Mouse (Mus musculus) heart, embryonic 14.5 days (tissue): ENCODE results near the gene Tceal7. TPM values are rescaled to one million over a fixed set of nuclear protein-coding genes. Genes with fewer than 3 reads are reported as not detected.

ENCODE experiments used
- ATAC-seq: fragments of 200-750 bp; cut with Nextera tagmentation; 2 replicates; pipeline ENCODE4 v1.8.0; 2017; ENCODE audit warnings: low read depth, moderate TSS enrichment; ENCODE audit not compliant: insufficient number of reproducible peaks, insufficient read depth, low FRiP score
- H3K27ac ChIP-seq, 2 experiments: fragments of 200-500 bp in 1 of 2; fragments of 300-500 bp in 1 of 2; sonication (generic) in 1 of 2; replicated peaks in 1 of 2; 2 replicates each; pipeline ENCODE4 v1.5.1; 2012 to 2014; ENCODE audit warnings: low read depth in 2 of 2, low read length in 2 of 2, control low read depth in 1 of 2, mild to moderate bottlenecking in 1 of 2, mixed read lengths in 1 of 2; ENCODE audit not compliant: control insufficient read depth in 1 of 2, insufficient read depth in 1 of 2
- H3K27me3 ChIP-seq: fragments of 300-500 bp; sonication (generic); 2 replicates; pipeline ENCODE4 v1.6.1; 2014; ENCODE audit warnings: mild to moderate bottlenecking, low read length, control low read depth; ENCODE audit not compliant: control insufficient read depth, insufficient read depth
- H3K36me3 ChIP-seq: fragments of 300-500 bp; sonication (generic); 2 replicates; pipeline ENCODE4 v1.6.1; 2014; ENCODE audit warnings: mild to moderate bottlenecking, control low read depth, low read length, mixed read lengths; ENCODE audit not compliant: control insufficient read depth, insufficient read depth
- H3K4me1 ChIP-seq, 2 experiments: fragments of 200-500 bp in 1 of 2; fragments of 300-500 bp in 1 of 2; sonication (generic) in 1 of 2; 2 replicates each; pipeline ENCODE4 v1.6.1; 2012 to 2014; ENCODE audit warnings: low read length in 2 of 2, control low read depth in 1 of 2, mixed read lengths in 1 of 2; ENCODE audit not compliant: control insufficient read depth in 2 of 2, insufficient read depth in 2 of 2
- H3K4me2 ChIP-seq: fragments of 300-500 bp; sonication (generic); 2 replicates; pipeline ENCODE4 v1.6.1; 2014; ENCODE audit warnings: mild to moderate bottlenecking, low read length
- H3K4me3 ChIP-seq, 2 experiments: fragments of 200-500 bp in 1 of 2; fragments of 300-500 bp in 1 of 2; sonication (generic) in 1 of 2; 2 replicates each; pipeline ENCODE4 v1.5.1; 2012 to 2014; ENCODE audit warnings: low read length in 2 of 2, mild to moderate bottlenecking in 2 of 2, control low read depth in 1 of 2, low read depth in 1 of 2, moderate library complexity in 1 of 2; ENCODE audit not compliant: control insufficient read depth in 1 of 2, insufficient read depth in 1 of 2
- H3K9ac ChIP-seq: fragments of 300-500 bp; sonication (generic); 2 replicates; pipeline ENCODE4 v1.6.1; 2014; ENCODE audit warnings: mild to moderate bottlenecking, low read length
- H3K9me3 ChIP-seq: fragments of 300-500 bp; sonication (generic); 2 replicates; pipeline ENCODE4 v1.6.1; 2016; ENCODE audit warnings: low read length, control low read depth; ENCODE audit not compliant: control insufficient read depth
- WGBS: fragments of 180-500 bp; shearing (Covaris S2); extraction: QIAGEN DNeasy Blood & Tissue Kit; methylation state at CpG from one replicate; pipeline ENCODE4 v1.1.7; 2014; 5-methylcytosine and 5-hydroxymethylcytosine counted together
- microRNA-seq: library from miRNA; unstranded; fragments of <30 nt; microRNA quantifications from one replicate; pipeline ENCODE4, GENCODE M21; 2016
- polyA plus RNA-seq: library from polyadenylated mRNA; unstranded; fragments of >200 nt; fragmentation: Nextera tagmentation; extraction: Ambion mirVana; gene quantifications from 2 replicates; pipeline ENCODE4 v1.2.1, GENCODE M21; 2014

The Tceal7 gene
- polyA plus RNA-seq, 1 experiment from 2014 or later = 16.7 TPM

GRCm38 (mm10) chrX:136274542-136274941, 60.0 kb downstream of the Tceal7 start:
- Histone ChIP-seq H3K9me3 (no peaks in the 10 kb centered on the region), H3K9ac (no peak overlapping the region), H3K27me3 (no peaks in the 10 kb centered on the region), H3K4me3 (no peak overlapping the region), H3K36me3 (peaks cover 15% of the 10 kb centered on the region; the same call in 1 of the 2 replicates), H3K27ac (peak overlapping the region; percentile 39 to 41; a peak in 2 of 4 replicates), H3K4me1 (peaks cover 0 to 3% of the 10 kb centered on the region in 2 experiments; a peak in 2 of 4 replicates), H3K4me2 (peak overlapping the region; percentile 18; the same call in 1 of the 2 replicates)
- no peak for ATAC-seq
- 30% methylated on average over 3 of the region's 3 CpGs for WGBS

GRCm38 (mm10) chrX:136275386-136275785, 60.8 kb downstream of the Tceal7 start:
- Histone ChIP-seq H3K9ac (no peak overlapping the region), H3K4me2 (no peak overlapping the region), H3K27me3 (no peaks in the 10 kb centered on the region), H3K4me1 (peaks cover 0 to 3% of the 10 kb centered on the region in 2 experiments; a peak in 2 of 4 replicates), H3K27ac (no peak overlapping the region), H3K4me3 (no peak overlapping the region), H3K36me3 (peaks cover 15% of the 10 kb centered on the region; the same call in 1 of the 2 replicates), H3K9me3 (no peaks in the 10 kb centered on the region)
- 53% methylated on average over 3 of the region's 3 CpGs for WGBS
- no peak for ATAC-seq

Small RNA genes within 50 kb of the gene (microRNA-seq; reads per million reads assigned to microRNA genes)
- not detected for gene Mir6383

Other genes with a start within 250 kb of the Tceal7 start
- gene Arxes2, start 221.0 kb upstream of the Tceal7 start, polyA plus RNA-seq = 74.2 and 78.4 TPM in 2 replicates
- 27.5 and 27.6 TPM in 2 replicates for gene Arxes1, start 181.4 kb upstream of the Tceal7 start, polyA plus RNA-seq
- gene Bex2, start 146.5 kb upstream of the Tceal7 start, polyA plus RNA-seq = 13.5 and 18.9 TPM in 2 replicates
- 0.42 and 0.59 TPM in 2 replicates for gene Nxf3, start 129.5 kb upstream of the Tceal7 start, polyA plus RNA-seq
- gene Bex4, start 75.8 kb upstream of the Tceal7 start, polyA plus RNA-seq = 215 and 217 TPM in 2 replicates
- gene Tceal8, start 42.4 kb upstream of the Tceal7 start, polyA plus RNA-seq = 263 and 279 TPM in 2 replicates
- 5.6 and 6.9 TPM in 2 replicates for gene Tceal5, start 10.9 kb upstream of the Tceal7 start, polyA plus RNA-seq
- 232 and 239 TPM in 2 replicates for gene Bex1, start 734 bp downstream of the Tceal7 start, polyA plus RNA-seq
- gene Tceal9, start 30.3 kb downstream of the Tceal7 start, polyA plus RNA-seq = 488 and 515 TPM in 2 replicates
- gene Bex3, start 55.5 kb downstream of the Tceal7 start, polyA plus RNA-seq = 499 and 525 TPM in 2 replicates